Mouse (Mus musculus): ENCODE results near the gene Dock11. TPM values are rescaled to one million over a fixed set of nuclear protein-coding genes. Genes with fewer than 3 reads are reported as not detected.
A peak's percentile ranks its signal among the peaks of the same experiment; 100 is the strongest.

The Dock11 gene
- total RNA-seq, 2 experiments from 2014 or later, result 9.0 to 11.2 TPM

DNA sequence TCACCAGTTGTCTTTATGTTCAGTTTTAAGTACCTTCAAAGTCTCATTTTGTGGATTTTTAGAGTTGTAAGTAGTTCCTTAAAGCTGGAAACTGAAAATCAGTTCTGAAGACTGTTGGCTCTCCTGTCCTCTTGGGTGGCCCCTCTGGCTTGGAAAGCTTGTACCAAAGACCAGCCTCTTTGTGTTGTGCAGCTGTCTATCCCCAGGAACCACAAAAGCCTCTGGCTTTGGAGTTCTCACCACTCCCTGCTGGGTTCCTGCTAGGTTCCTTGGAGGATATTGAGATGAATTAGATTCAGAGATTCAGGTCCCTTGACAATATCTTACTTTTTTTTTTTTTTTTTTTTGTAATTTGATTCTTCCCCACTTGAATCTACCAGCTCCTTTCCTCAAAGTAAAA, 44.3 kb downstream of the Dock11 start:
- peak in 1 of 2 experiments; percentile 9 for DNase-seq (ENCODE audit: extremely low spot score in 1 of 2, low spot score in 2 of 2)
- intact Hi-C loops (cut with DNase I), result no loop called here

- no peak for DNase-seq (ENCODE audit: extremely low spot score in 1 of 2, low spot score in 2 of 2)
- intact Hi-C loops (cut with DNase I), result no loop called here
These were observed 49.5 kb downstream of the Dock11 start for GRCm38 (mm10) chrX:35938112-35938511.

GRCm38 (mm10) chrX:35946394-35946793, 57.8 kb downstream of the Dock11 start:
- intact Hi-C loops (cut with DNase I), result no loop called here

GRCm38 (mm10) chrX:35950135-35950534, 61.5 kb downstream of the Dock11 start:
- intact Hi-C loops (cut with DNase I), result no loop called here
- no peak for DNase-seq (ENCODE audit: extremely low spot score in 1 of 2, low spot score in 2 of 2)

More at GRCm38 (mm10) chrX:35946394-35946793, 57.8 kb downstream of the Dock11 start:
- DNase-seq (ENCODE audit: extremely low spot score in 1 of 2, low spot score in 2 of 2), result no peak

DNA sequence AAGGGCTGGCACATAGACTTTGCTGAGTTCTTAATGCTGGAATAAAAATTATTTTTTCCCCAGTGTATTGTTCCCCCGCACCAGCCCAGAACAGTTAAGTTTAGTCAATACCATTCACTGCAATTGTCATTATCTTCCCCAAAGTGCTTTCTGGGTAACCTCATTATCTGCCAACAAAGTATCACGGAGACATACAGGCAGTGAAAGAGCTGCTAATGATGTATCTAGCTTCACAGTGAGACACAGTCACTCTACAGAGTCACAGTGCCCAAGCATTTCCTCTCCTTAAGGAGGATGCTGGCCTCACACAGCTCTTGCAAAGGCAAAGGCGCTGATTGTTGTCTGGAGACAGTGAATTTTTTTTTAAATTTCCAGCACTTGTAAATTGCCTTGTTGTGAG, 63.3 kb downstream of the Dock11 start:
- intact Hi-C loops (cut with DNase I), result no loop called here
- DNase-seq (ENCODE audit: extremely low spot score in 1 of 2, low spot score in 2 of 2), result no peak

DNA sequence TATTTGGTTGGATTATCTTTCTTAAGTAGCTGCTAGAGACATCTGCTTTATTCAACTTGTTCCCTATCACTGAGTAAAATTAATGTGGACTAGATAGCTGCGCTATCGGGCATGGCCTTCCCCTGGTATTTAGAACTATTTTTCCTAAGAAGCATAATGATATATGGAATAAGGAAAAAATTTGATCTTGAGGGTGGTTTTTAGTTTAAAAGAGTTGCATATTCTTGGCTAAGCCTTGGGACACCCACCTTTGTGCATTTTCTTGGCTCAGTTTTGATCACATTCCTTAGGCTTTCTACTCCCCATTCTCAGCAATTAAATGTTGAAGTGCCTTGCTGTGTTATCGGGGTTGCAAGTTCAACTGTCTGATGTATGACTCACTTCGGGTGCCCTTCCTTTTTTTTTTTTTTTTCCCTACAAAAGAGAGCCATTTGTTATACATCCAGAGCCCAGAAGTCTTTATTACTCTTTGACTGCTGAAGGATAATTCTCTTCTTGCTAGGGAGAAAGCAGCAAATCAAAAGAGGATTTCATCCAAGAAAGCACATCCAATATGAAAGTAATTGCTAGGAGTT, 64.0 kb downstream of the Dock11 start:
- no peak for DNase-seq (ENCODE audit: extremely low spot score in 1 of 2, low spot score in 2 of 2)
- intact Hi-C loops (cut with DNase I), result no loop called here

- intact Hi-C loops (cut with DNase I), result no loop called here
- no peak for DNase-seq (ENCODE audit: extremely low spot score in 1 of 2, low spot score in 2 of 2)
These were observed 67.6 kb downstream of the Dock11 start for GRCm38 (mm10) chrX:35956236-35956635.

DNA sequence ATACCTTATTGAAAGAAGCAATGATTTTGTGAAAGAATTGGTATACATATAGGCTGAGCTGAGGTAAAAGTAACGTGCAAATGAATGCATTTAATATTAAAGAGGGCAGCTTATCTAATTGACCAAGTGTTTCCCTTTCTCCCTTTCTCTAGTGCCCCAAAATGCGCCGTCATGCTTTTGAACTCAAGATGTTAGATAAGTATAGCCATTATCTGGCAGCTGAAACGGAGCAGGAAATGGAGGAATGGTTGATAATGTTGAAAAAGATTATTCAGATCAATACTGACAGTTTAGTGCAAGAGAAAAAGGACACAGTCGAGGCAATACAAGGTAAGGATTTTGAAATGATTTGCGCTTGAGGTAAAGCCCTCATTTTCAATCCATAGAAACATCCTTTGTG, 74.5 kb downstream of the Dock11 start:
- intact Hi-C loops (cut with DNase I), result no loop called here
- DNase-seq (ENCODE audit: extremely low spot score in 1 of 2, low spot score in 2 of 2), result no peak

DNA sequence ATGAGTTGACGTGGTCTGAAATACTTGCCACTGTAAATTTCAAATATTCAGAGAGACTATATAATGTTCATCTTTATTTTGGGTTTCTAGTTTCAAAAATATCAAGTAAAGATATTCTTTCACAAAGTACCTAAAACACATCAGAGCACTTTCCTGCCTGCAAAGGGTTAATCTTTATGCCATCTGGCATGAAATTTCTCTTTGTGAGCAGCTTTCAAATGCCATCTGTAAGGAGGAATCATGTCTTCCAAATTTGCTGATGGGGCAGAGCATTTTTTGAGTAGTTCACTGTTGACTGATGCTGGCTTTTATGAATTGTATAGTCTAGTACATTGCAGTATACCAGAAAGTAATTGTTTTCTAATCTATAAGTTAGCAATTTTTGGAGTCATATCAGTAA, 80.6 kb downstream of the Dock11 start:
- DNase-seq (ENCODE audit: extremely low spot score in 1 of 2, low spot score in 2 of 2), result no peak
- intact Hi-C loops (cut with DNase I), result no loop called here

DNA sequence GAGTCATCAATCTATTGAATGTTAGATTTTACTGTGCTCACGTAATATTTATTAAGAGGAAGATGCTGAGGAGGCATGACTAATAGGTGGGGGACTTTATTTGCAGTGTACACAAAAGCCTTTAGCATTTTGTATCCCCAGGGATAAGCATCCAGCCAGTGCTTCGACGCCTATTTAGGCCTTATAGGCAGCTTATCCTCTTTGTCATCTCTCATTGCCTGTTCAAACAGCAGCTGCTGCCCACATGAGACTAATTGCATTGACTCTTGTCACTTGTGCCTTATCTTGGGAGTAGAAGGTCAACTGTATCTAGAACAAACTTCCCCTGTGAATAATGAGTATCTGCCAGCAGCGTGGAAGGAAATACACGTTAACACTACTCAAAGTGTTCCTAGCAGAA, 88.0 kb downstream of the Dock11 start:
- DNase-seq (ENCODE audit: extremely low spot score in 1 of 2, low spot score in 2 of 2), result no peak
- intact Hi-C loops (cut with DNase I), result no loop called here

DNA sequence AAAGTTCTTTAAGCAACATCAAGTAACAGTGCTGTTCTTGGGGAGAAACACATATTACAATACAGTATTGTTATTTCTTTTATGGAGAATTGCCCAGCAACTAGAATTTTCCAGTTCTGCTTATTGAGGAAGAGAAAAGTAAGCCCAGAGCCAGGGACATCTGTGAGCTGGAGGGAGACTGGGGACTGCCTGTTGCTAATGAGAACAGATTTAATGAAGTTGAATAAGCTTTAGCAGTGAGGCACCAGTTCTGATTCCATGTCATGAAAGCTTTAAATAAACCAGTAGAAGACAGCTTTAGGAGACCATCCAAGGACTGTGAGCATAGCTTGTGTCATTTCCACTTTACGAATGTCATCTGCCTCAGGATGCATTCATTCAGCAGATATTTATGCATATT, 99.3 kb downstream of the Dock11 start:
- no peak for DNase-seq (ENCODE audit: extremely low spot score in 1 of 2, low spot score in 2 of 2)
- intact Hi-C loops (cut with DNase I), result no loop called here

- no peak for DNase-seq (ENCODE audit: extremely low spot score in 1 of 2, low spot score in 2 of 2)
- intact Hi-C loops (cut with DNase I), result no loop called here
These were observed 102.0 kb downstream of the Dock11 start for GRCm38 (mm10) chrX:35990508-35991095.

DNA sequence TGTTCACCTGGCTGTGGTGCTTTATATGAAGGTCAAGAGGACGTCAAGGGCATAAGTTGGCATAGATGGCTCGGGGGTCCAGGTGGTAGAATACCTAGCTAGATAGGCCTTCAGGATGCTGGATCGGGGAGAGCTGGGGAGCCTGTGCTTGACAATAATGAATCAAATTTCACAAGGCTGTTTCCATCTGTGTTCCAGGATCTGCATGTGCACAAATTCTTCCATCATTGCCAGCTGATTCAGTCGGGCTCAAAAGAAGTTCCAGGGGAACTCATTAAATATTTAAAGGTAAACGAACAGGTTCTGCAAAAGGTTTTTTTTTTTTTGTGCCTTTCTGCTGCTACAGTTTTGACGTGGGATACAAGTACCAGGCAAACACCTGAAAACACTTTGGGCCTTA, 105.6 kb downstream of the Dock11 start:
- intact Hi-C loops (cut with DNase I), result no loop called here
- DNase-seq (ENCODE audit: extremely low spot score in 1 of 2, low spot score in 2 of 2), result no peak

DNA sequence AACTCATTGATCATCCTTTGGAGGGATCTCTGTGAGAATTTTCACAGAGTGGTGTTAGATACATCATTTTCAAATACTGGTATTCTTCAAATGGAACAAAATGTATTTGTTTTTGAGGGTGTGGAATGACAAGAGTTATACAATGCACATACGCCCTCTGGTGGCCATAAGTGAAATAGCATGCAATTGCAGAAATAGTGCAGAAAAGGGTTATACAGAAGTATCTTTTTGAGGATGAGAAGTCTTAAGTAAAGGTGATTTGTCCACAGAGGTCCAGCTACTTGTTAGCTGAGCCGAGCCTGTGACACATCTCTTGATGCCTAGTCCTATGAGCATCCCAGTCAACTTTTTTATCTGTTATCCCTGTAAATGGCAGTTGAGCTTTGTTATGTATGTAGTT, 108.4 kb downstream of the Dock11 start:
- DNase-seq (ENCODE audit: extremely low spot score in 1 of 2, low spot score in 2 of 2), result peak in 1 of 2 experiments; percentile 25
- intact Hi-C loops (cut with DNase I), result loop anchor here (5.0 kb wide), 2 partner anchors 115 to 165 kb away; no protein-coding TSS in a partner anchor

DNA sequence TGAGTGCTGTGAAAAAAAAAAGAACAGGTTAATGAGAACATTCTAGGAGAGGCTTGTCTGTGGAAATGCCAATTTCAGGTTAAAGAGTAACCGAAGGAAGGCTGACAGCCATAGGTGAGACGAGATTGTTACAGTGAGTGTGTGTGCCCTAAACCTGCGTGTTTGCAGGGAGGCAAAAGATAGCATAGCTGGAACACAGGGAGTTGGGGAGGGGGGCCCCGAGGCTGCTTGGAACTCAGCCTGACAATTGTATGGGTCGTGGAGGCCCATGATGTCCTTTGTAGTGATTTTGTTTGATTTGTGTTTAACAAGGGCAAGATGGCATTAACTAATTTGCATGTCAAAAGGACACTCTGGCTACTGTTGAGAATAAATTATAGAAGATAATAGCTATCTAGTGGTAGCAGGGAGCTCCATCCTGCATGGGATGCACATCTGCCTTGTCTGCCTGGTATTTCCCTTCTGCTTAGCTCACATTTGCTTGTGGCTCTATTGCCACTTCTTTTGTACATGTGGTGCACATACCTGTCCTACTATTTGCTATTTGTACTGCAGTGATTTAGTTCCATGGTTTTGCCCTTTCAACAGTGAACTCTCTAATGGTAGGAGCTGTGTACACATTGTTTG, 109.3 kb downstream of the Dock11 start:
- intact Hi-C loops (cut with DNase I), result loop anchor here (5.0 kb wide), 2 partner anchors 116 to 166 kb away; no protein-coding TSS in a partner anchor
- no peak for DNase-seq (ENCODE audit: extremely low spot score in 1 of 2, low spot score in 2 of 2)

DNA sequence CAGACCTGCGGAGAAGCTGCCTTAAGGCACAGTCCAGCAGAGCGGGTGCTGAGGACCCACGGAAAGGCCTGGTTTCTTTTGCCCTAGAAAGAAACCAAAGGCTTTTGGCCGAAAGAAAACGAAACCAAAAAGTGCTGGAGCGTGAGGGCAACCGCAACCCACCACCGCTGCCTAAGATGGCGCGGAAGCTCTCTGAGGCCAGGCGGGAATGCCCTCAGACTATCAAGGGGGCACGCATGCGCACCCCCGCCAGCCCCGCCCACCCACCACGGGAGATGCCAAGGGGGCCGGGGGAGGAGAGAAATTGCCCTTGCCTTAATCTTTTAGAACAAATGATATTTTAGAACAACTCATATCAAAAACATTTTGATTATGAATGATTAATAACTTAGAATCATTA, 137.0 kb downstream of the Dock11 start:
- intact Hi-C loops (cut with DNase I), result no loop called here
- no peak for DNase-seq (ENCODE audit: extremely low spot score in 1 of 2, low spot score in 2 of 2)

GRCm38 (mm10) chrX:36031113-36031512, 142.5 kb downstream of the Dock11 start:
- DNase-seq (ENCODE audit: extremely low spot score in 1 of 2, low spot score in 2 of 2), result no peak
- intact Hi-C loops (cut with DNase I), result no loop called here

DNA sequence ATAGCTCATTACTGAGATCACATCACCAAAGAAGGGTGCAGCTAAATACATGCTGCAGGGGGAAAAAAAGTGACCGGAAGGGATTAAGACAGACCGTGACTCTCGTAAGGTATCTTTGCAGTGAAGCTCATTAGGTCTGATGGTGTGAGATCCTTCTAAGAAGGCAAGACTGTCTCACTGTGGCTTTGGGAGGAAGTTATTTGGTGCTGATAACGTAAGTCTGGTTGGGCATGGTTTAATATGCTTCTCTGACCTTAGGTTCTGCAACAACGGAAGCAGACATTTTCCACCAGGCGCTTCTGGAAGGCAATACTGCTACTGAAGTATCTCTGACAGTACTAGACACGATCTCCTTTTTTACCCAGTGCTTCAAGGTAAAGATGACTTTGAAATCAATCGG, 145.4 kb downstream of the Dock11 start:
- intact Hi-C loops (cut with DNase I), result no loop called here
- no peak for DNase-seq (ENCODE audit: extremely low spot score in 1 of 2, low spot score in 2 of 2)

- intact Hi-C loops (cut with DNase I), result no loop called here
- DNase-seq (ENCODE audit: extremely low spot score in 1 of 2, low spot score in 2 of 2), result no peak
These were observed 157.1 kb downstream of the Dock11 start for GRCm38 (mm10) chrX:36045731-36046130.

DNA sequence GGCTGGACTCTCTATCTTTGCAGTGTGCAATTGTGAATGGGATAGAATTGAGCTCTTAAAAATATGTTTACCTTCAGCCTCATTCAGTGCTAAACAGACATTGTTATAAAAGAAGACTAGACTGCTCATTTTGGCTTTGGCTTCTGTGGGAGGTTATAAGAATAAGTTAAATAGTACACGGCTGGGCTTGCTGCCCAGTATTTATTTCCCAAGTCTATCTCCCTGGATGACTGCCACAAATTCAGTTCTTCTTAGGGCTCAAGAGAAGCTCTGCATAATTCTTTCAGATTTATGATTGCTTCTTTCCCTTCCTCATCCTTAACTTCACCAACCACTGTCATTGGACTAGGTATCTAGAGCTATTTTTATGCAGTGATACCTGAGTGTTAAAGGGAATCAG, 158.8 kb downstream of the Dock11 start:
- intact Hi-C loops (cut with DNase I), result no loop called here
- peak in 1 of 2 experiments; percentile 2 for DNase-seq (ENCODE audit: extremely low spot score in 1 of 2, low spot score in 2 of 2)
